Mouse (Mus musculus) MEL (cell line): ENCODE measurements at regions not wholly inside any gene's neighbourhood (a gene's known extent, or its start where the extent isn't known, plus 50 kb on each side); places are given as distances from the start of the nearest gene placed in this dataset.

ENCODE experiments used
- CHD2 ChIP-seq: IDR thresholded peaks from 2 replicates; pipeline ENCODE4 v1.6.1; 2011; ENCODE audit warnings: low read length, improper control_type of control experiment
- CTCF ChIP-seq, 3 experiments: IDR thresholded peaks in 2 of 3; conservative IDR thresholded peaks in 1 of 3; 2 replicates each; pipeline ENCODE4 v1.5.1; 2011 to 2012; ENCODE audit warnings: low read length in 3 of 3, low read depth in 2 of 3, mild to moderate bottlenecking in 2 of 3, improper control_type of control experiment in 1 of 3, inconsistent platforms in 1 of 3, mixed read lengths in 1 of 3, moderate library complexity in 1 of 3; ENCODE audit not compliant: control insufficient read depth in 1 of 3, insufficient read depth in 1 of 3, poor library complexity in 1 of 3, severe bottlenecking in 1 of 3
- ELF1 ChIP-seq: IDR thresholded peaks from 2 replicates; pipeline ENCODE4 v1.6.1; 2014; ENCODE audit warnings: low read depth, mild to moderate bottlenecking, inconsistent platforms, low read length, improper control_type of control experiment, moderate library complexity
- EP300 ChIP-seq, 2 experiments: IDR thresholded peaks; 2 replicates each; pipeline ENCODE4 v1.6.1; 2011; ENCODE audit warnings: improper control_type of control experiment in 2 of 2, low read length in 2 of 2, low read depth in 1 of 2, mild to moderate bottlenecking in 1 of 2
- JUND ChIP-seq: IDR thresholded peaks from 2 replicates; pipeline ENCODE4 v1.6.1; 2011; ENCODE audit warnings: low read depth, mild to moderate bottlenecking, improper control_type of control experiment, low read length
- NELFE ChIP-seq: IDR thresholded peaks from 2 replicates; pipeline ENCODE4 v1.6.1; 2011; ENCODE audit warnings: low read depth, low read length, improper control_type of control experiment
- NRF1 ChIP-seq: IDR thresholded peaks from 2 replicates; pipeline ENCODE4 v1.6.1; 2014; ENCODE audit warnings: low read depth, mild to moderate bottlenecking, inconsistent platforms, low read length, improper control_type of control experiment, moderate library complexity; ENCODE audit not compliant: poor library complexity, insufficient read depth, severe bottlenecking
- POLR2A ChIP-seq, 2 experiments: IDR thresholded peaks; 2 replicates each; pipeline ENCODE4 v1.6.1; 2011 to 2012; ENCODE audit warnings: low read length in 2 of 2, mild to moderate bottlenecking in 2 of 2, control low read depth in 1 of 2, improper control_type of control experiment in 1 of 2, low read depth in 1 of 2, moderate library complexity in 1 of 2; ENCODE audit not compliant: control insufficient read depth in 1 of 2, insufficient read depth in 1 of 2, poor library complexity in 1 of 2
- POLR2AphosphoS2 ChIP-seq: IDR thresholded peaks from 2 replicates; pipeline ENCODE4 v1.6.1; 2011; ENCODE audit warnings: low read length, improper control_type of control experiment
- TAL1 ChIP-seq: IDR thresholded peaks from 2 replicates; pipeline ENCODE4 v1.6.1; 2012; ENCODE audit warnings: mild to moderate bottlenecking, inconsistent platforms, low read length, moderate library complexity, mixed read lengths
- USF2 ChIP-seq, 2 experiments: IDR thresholded peaks; 2 replicates each; pipeline ENCODE4 v1.6.1; 2011 to 2012; ENCODE audit warnings: improper control_type of control experiment in 2 of 2, low read length in 2 of 2, borderline replicate concordance in 1 of 2, inconsistent platforms in 1 of 2, low read depth in 1 of 2, mild to moderate bottlenecking in 1 of 2; ENCODE audit not compliant: insufficient read depth in 1 of 2

DNA sequence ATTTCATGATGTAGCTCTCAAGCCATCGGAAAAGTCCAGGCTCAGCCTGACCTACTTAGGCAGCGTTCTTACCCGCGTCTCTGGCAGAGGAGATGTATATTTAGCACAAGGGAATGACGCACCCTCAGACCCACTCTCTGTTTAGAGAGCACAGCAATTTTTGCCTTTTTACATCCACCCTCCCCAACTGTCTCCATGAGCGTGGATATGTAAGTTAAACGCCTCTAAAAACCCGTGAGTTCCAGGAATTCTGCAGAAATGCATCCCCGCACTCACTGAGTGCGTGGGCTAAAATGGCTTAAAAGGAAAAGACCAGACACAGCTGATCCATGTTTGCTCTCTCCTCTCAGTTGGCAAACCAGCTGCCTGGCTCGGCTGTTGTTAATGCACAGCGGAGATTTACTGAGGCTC lies 267.8 kb upstream of the Arid1b start:
- TF ChIP-seq POLR2AphosphoS2 (no peak), CHD2 (no peak), USF2 (IDR thresholded peaks at IDR 0.05; ENCODE audit: borderline replicate concordance in 1 of 2, insufficient read depth in 1 of 2, low read depth in 1 of 2, low read length in 2 of 2) (no peak), NELFE (no peak), ELF1 (no peak), NRF1 (no peak), CTCF (IDR thresholded peaks at IDR 0.05 in 2 of 3, conservative IDR thresholded peaks at IDR 0.05 in 1 of 3; ENCODE audit: control insufficient read depth in 1 of 3, insufficient read depth in 1 of 3, low read depth in 2 of 3, low read length in 3 of 3, poor library complexity in 1 of 3, severe bottlenecking in 1 of 3) (no peak), TAL1 (no peak), EP300 (IDR thresholded peaks at IDR 0.05; ENCODE audit: low read depth in 1 of 2, low read length in 2 of 2) (no peak), JUND (no peak), POLR2A (IDR thresholded peaks at IDR 0.05; ENCODE audit: control insufficient read depth in 1 of 2, insufficient read depth in 1 of 2, low read depth in 1 of 2, low read length in 2 of 2, poor library complexity in 1 of 2) (no peak)
